ENCODE assay signal across 21 mouse cellular contexts in genomic region chr4:70515514-70515913, GRCm38 (mm10). TPM values are rescaled to one million over a fixed set of nuclear protein-coding genes. Genes with fewer than 3 reads are reported as not detected.
DNase-seq lines count a peak whose midpoint lies in the region; ATAC-seq and TF ChIP-seq lines count a peak whose summit lies in the region.
"Had no signal": no experiment of that assay in that cellular context is flagged by ENCODE, and none has a peak within 500 bp of the region (broad histone marks: within the 10 kb centered on the region; RNA-seq: fewer than 3 reads in every experiment).

No protein-coding gene starts in this region.

- no peak for DNase-seq in lung, embryonic 14.5 days
- DNase-seq in lung, postnatal 0 days (ENCODE audit: low spot score) = no peak
- DNase-seq in Muller cell, postnatal 12 days (ENCODE audit: inconsistent ontology term) = peak; percentile 47
- DNase-seq in cerebellum, adult 9-10 months = no peak
- DNase-seq in right cerebral cortex, adult 18-20 months = no peak
- no peak for DNase-seq in heart, embryonic 10.5 days (ENCODE audit: low spot score)
- DNase-seq: adrenal gland, postnatal 14 days; cerebellum, adult 2 months; cerebellum, postnatal 14 days; gastrocnemius, postnatal 10 days; heart, adult 2 months had no signal

- H3K36me3 ChIP-seq in lung, embryonic 14.5 days (ENCODE audit: insufficient read depth) = no peaks in the 10 kb centered on the region
- no peaks in the 10 kb centered on the region for H3K36me3 ChIP-seq in lung, postnatal 0 days (ENCODE audit: insufficient read depth, low read length)
- no peaks in the 10 kb centered on the region for H3K36me3 ChIP-seq in heart, embryonic 10.5 days
- H3K36me3 ChIP-seq: embryonic facial prominence, embryonic 13.5 days; forebrain, embryonic 12.5 days; heart, embryonic 12.5 days; hindbrain, embryonic 15.5 days had no signal

- ATAC-seq in lung, embryonic 14.5 days (ENCODE audit: insufficient read depth) = no peak
- ATAC-seq in lung, postnatal 0 days = no peak
- ATAC-seq in inflammation-experienced regulatory T-cells, adult 6 months = peak; percentile 46
- ATAC-seq in neutrophil, adult 5-6 weeks (ENCODE audit: extremely low read depth, insufficient number of reproducible peaks, low FRiP score, poor library complexity, severe bottlenecking) = peak; percentile 58; the same call in 1 of the 2 replicates
- ATAC-seq: activated CD4-positive, CD25-positive, alpha-beta regulatory T cell, adult 4 months; CD4-positive, CD25-positive, alpha-beta regulatory T cell, adult 4 months; forebrain, embryonic 16.5 days; Patski had no signal

- no peaks in the 10 kb centered on the region for H3K27me3 ChIP-seq in lung, embryonic 14.5 days (ENCODE audit: insufficient read depth, low read length)
- no peaks in the 10 kb centered on the region for H3K27me3 ChIP-seq in lung, postnatal 0 days (replicated peaks; ENCODE audit: insufficient read depth, low read length)
- H3K27me3 ChIP-seq in heart, embryonic 10.5 days (ENCODE audit: insufficient read depth, poor library complexity, severe bottlenecking) = no peaks in the 10 kb centered on the region
- H3K27me3 ChIP-seq: embryonic facial prominence, embryonic 13.5 days; forebrain, embryonic 12.5 days; heart, embryonic 12.5 days; hindbrain, embryonic 15.5 days; Patski had no signal

- no peak for TF ChIP-seq EP300 in lung, postnatal 0 days (IDR thresholded peaks at IDR 0.05)

- TF ChIP-seq CTCF in lung, embryonic 14.5 days (IDR thresholded peaks at IDR 0.05; ENCODE audit: low read depth) = no peak
- TF ChIP-seq CTCF in lung, postnatal 0 days (IDR thresholded peaks at IDR 0.05) = no peak

- 0 out of 2 replicates have a peak overlapping the region, but pooled peaks have one; percentile 24 for H3K27ac ChIP-seq in lung, embryonic 14.5 days (ENCODE audit: low read depth)
- no peak overlapping the region for H3K27ac ChIP-seq in lung, postnatal 0 days (ENCODE audit: low read length)
- H3K27ac ChIP-seq in heart, embryonic 10.5 days = no peak overlapping the region
- H3K27ac ChIP-seq: embryonic facial prominence, embryonic 13.5 days; forebrain, embryonic 12.5 days; heart, adult 2 months; hindbrain, embryonic 15.5 days had no signal

- no peaks in the 10 kb centered on the region for H3K4me1 ChIP-seq in lung, embryonic 14.5 days (ENCODE audit: insufficient read depth)
- H3K4me1 ChIP-seq in lung, postnatal 0 days (ENCODE audit: insufficient read depth, low read depth, low read length) = no peaks in the 10 kb centered on the region
- no peaks in the 10 kb centered on the region for H3K4me1 ChIP-seq in heart, embryonic 10.5 days
- H3K4me1 ChIP-seq: embryonic facial prominence, embryonic 13.5 days; forebrain, embryonic 12.5 days; heart, embryonic 12.5 days; hindbrain, embryonic 15.5 days had no signal

- no peaks in the 10 kb centered on the region for H3K9me3 ChIP-seq in lung, embryonic 14.5 days (ENCODE audit: low read depth, low read length)
- H3K9me3 ChIP-seq in lung, postnatal 0 days (ENCODE audit: low read length) = no peaks in the 10 kb centered on the region
- H3K9me3 ChIP-seq in heart, embryonic 10.5 days = no peaks in the 10 kb centered on the region
- H3K9me3 ChIP-seq: embryonic facial prominence, embryonic 13.5 days; forebrain, embryonic 12.5 days; heart, embryonic 12.5 days; hindbrain, embryonic 15.5 days had no signal

- no peak overlapping the region for H3K4me3 ChIP-seq in lung, embryonic 14.5 days (ENCODE audit: low read depth, low read length)
- no peak overlapping the region for H3K4me3 ChIP-seq in lung, postnatal 0 days (ENCODE audit: low read depth, low read length)
- no peak overlapping the region for H3K4me3 ChIP-seq in heart, embryonic 10.5 days
- H3K4me3 ChIP-seq: embryonic facial prominence, embryonic 13.5 days; forebrain, embryonic 12.5 days; heart, adult 2 months; heart, embryonic 12.5 days; hindbrain, embryonic 15.5 days had no signal

- no peak overlapping the region for H3K4me2 ChIP-seq in lung, embryonic 14.5 days
- no peak overlapping the region for H3K4me2 ChIP-seq in lung, postnatal 0 days (replicated peaks; ENCODE audit: low read depth, low read length)
- H3K4me2 ChIP-seq: embryonic facial prominence, embryonic 13.5 days; forebrain, embryonic 12.5 days; heart, embryonic 12.5 days; hindbrain, embryonic 15.5 days had no signal

- H3K9ac ChIP-seq in lung, embryonic 14.5 days = no peak overlapping the region
- H3K9ac ChIP-seq in lung, postnatal 0 days (replicated peaks; ENCODE audit: low read depth) = no peak overlapping the region
- H3K9ac ChIP-seq: embryonic facial prominence, embryonic 13.5 days; forebrain, embryonic 12.5 days; heart, embryonic 12.5 days; hindbrain, embryonic 15.5 days had no signal

RNA-seq across cellular contexts. Expression of gene Megf9, which starts 19.3 kb away (rescaled TPM):
- polyA plus RNA-seq in lung, embryonic 14.5 days (2014; fragmentation: Nextera tagmentation; extraction: Ambion mirVana) = 12.0 and 12.8 TPM in 2 replicates
- polyA plus RNA-seq in lung, postnatal 0 days (2015; fragmentation: Nextera tagmentation; extraction: Ambion mirVana) = 10.5 and 11.8 TPM in 2 replicates
- polyA plus RNA-seq in inflammation-experienced regulatory T-cells, adult 6 months (2017; shearing (Covaris generic)) = under 1 TPM; 0.39 to 0.78 (median 0.70) TPM
- total RNA-seq in neutrophil, adult 5-6 weeks (2017) = 12.7 and 13.0 TPM in 2 replicates
- polyA plus RNA-seq in heart, embryonic 10.5 days (2016; fragmentation: Nextera tagmentation; extraction: Ambion mirVana) = 4.6 and 5.5 TPM in 2 replicates

Comparison
In these comparisons a context has a peak if more than half of its experiments do, and no peak if none do; other contexts are left out.
1. ATAC-seq: peak in inflammation-experienced regulatory T-cells, adult 6 months (single experiment) and neutrophil, adult 5-6 weeks (single experiment); none in lung, embryonic 14.5 days (single experiment) and lung, postnatal 0 days (single experiment).